Mouse (Mus musculus) bone marrow, adult 2 months (tissue): ENCODE measurements around the gene 0610010K14Rik. TPM values are rescaled to one million over a fixed set of nuclear protein-coding genes. Genes with fewer than 3 reads are reported as not detected.

Source experiments
- H3K27ac ChIP-seq: fragments of 200-500 bp; 2 replicates; pipeline ENCODE4 v1.5.1; 2012; ENCODE audit warnings: low read depth, mild to moderate bottlenecking, control low read depth, inconsistent platforms, low read length; ENCODE audit not compliant: control insufficient read depth, poor library complexity, insufficient read depth
- H3K4me1 ChIP-seq: fragments of 200-500 bp; 2 replicates; pipeline ENCODE4 v1.6.1; 2011; ENCODE audit warnings: low read length; ENCODE audit not compliant: control insufficient read depth, insufficient read depth
- H3K4me3 ChIP-seq: fragments of 200-500 bp; replicated peaks from 2 replicates; pipeline ENCODE3; 2011; ENCODE audit warnings: mild to moderate bottlenecking, low read depth, low read length, control low read depth; ENCODE audit not compliant: control insufficient read depth
- CTCF ChIP-seq: fragments of 200-500 bp; IDR thresholded peaks from 2 replicates; pipeline ENCODE4 v1.5.1; 2011; ENCODE audit warnings: low read length, control low read depth; ENCODE audit not compliant: control insufficient read depth, insufficient read depth
- POLR2A ChIP-seq: fragments of 200-500 bp; IDR thresholded peaks from 2 replicates; pipeline ENCODE4 v1.6.1; 2011; ENCODE audit warnings: low read depth, mild to moderate bottlenecking, control low read depth, low read length, borderline replicate concordance; ENCODE audit not compliant: control insufficient read depth
- WGBS: fragments of 180-500 bp; shearing (Covaris S2); methylation state at CpG from one replicate; pipeline ENCODE4 v1.1.7; 2018; 5-methylcytosine and 5-hydroxymethylcytosine counted together
- polyA plus RNA-seq: library from polyadenylated mRNA; stranded (reverse); fragments of >200 nt; gene quantifications from 2 replicates; pipeline ENCODE4 v1.2.4, GENCODE M21; 2011; ENCODE audit warnings: low replicate concordance; ENCODE audit not compliant: missing spikeins, insufficient read depth, insufficient read length

The 0610010K14Rik gene
- polyA plus RNA-seq, 1 experiment = 107 TPM

GRCm38 (mm10) chr11:70225798-70226601 is 11.7 kb downstream of the 0610010K14Rik start:
- TF ChIP-seq POLR2A (no peak), CTCF (no peak)
- Histone ChIP-seq H3K4me1 (peaks cover 2% of the 10 kb centered on the region; the same call in 1 of the 2 replicates), H3K27ac (no peak overlapping the region), H3K4me3 (no peak overlapping the region)
- WGBS = 78% methylated on average over 27 of the region's 27 CpGs

GRCm38 (mm10) chr11:70223724-70224123 is 14.0 kb downstream of the 0610010K14Rik start:
- no peak overlapping the region for H3K27ac ChIP-seq
- peaks cover 4% of the 10 kb centered on the region; the same call in 1 of the 2 replicates for H3K4me1 ChIP-seq
- H3K4me3 ChIP-seq = no peak overlapping the region

GRCm38 (mm10) chr11:70221603-70222500 is 15.9 kb downstream of the 0610010K14Rik start:
- TF ChIP-seq POLR2A = no peak
- TF ChIP-seq CTCF = no peak
- 8% methylated on average over 14 of the region's 14 CpGs for WGBS
- peak overlapping the region; percentile 72 for H3K4me3 ChIP-seq
- H3K4me1 ChIP-seq = peaks cover 4% of the 10 kb centered on the region; the same call in 1 of the 2 replicates
- H3K27ac ChIP-seq = peak overlapping the region; percentile 84

More at GRCm38 (mm10) chr11:70223724-70224123, 14.0 kb downstream of the 0610010K14Rik start:
- TF ChIP-seq POLR2A (no peak), CTCF (no peak)
- 15% methylated on average over 9 of the region's 9 CpGs for WGBS

- TF ChIP-seq POLR2A (peak; percentile 24; the same call in 1 of the 2 replicates), CTCF (no peak)
- under 1% methylated on average over 28 of the region's 28 CpGs for WGBS
- Histone ChIP-seq H3K27ac (peak within 1 kb of the TSS; percentile 84), H3K4me3 (peak within 1 kb of the TSS; percentile 72), H3K4me1 (peaks cover 4% of the 10 kb centered on the region; the same call in 1 of the 2 replicates)
These were observed 16.7 kb downstream of the 0610010K14Rik start, which contains the start of gene Slc16a13 for GRCm38 (mm10) chr11:70220731-70221602. Slc16a13 (minus strand) TSS chr11:70221064.

- 2% methylated on average over 24 of the region's 24 CpGs for WGBS
These were observed 17.4 kb downstream of the 0610010K14Rik start for GRCm38 (mm10) chr11:70220323-70220722.

GRCm38 (mm10) chr11:70219873-70220272 is 17.8 kb downstream of the 0610010K14Rik start:
- peaks cover 4% of the 10 kb centered on the region; the same call in 1 of the 2 replicates for H3K4me1 ChIP-seq
- peak overlapping the region; percentile 72 for H3K4me3 ChIP-seq
- 65% methylated on average over 7 of the region's 7 CpGs for WGBS
- no peak overlapping the region for H3K27ac ChIP-seq
- TF ChIP-seq CTCF = no peak
- TF ChIP-seq POLR2A = no peak

More at GRCm38 (mm10) chr11:70220323-70220722, 17.4 kb downstream of the 0610010K14Rik start:
- H3K4me1 ChIP-seq = peaks cover 4% of the 10 kb centered on the region; the same call in 1 of the 2 replicates
- TF ChIP-seq CTCF (no peak), POLR2A (no peak)
- peak overlapping the region; percentile 72 for H3K4me3 ChIP-seq
- H3K27ac ChIP-seq = peak overlapping the region; percentile 84

GRCm38 (mm10) chr11:70218741-70219470 is 18.8 kb downstream of the 0610010K14Rik start:
- TF ChIP-seq POLR2A = no peak
- no peak for TF ChIP-seq CTCF
- 85% methylated on average over 15 of the region's 15 CpGs for WGBS
- Histone ChIP-seq H3K4me1 (peaks cover 4% of the 10 kb centered on the region; the same call in 1 of the 2 replicates), H3K27ac (no peak overlapping the region), H3K4me3 (no peak overlapping the region)

GRCm38 (mm10) chr11:70218039-70218438 is 19.7 kb downstream of the 0610010K14Rik start:
- H3K4me1 ChIP-seq = peaks cover 1% of the 10 kb centered on the region; the same call in 1 of the 2 replicates
- TF ChIP-seq POLR2A (no peak), CTCF (no peak)
- H3K27ac ChIP-seq = no peak overlapping the region
- no peak overlapping the region for H3K4me3 ChIP-seq
- 81% methylated on average over 4 of the region's 4 CpGs for WGBS
